Mouse (Mus musculus) brain, embryonic 14.5 days (tissue): Measurements from ENCODE around the gene Cadm4.

ENCODE experiments used
- CTCF ChIP-seq: fragments of 200-500 bp; IDR thresholded peaks from 2 replicates; pipeline ENCODE4 v1.5.1; 2012; ENCODE audit warnings: inconsistent platforms, mild to moderate bottlenecking, moderate library complexity, borderline replicate concordance; ENCODE audit not compliant: insufficient read depth, insufficient read length; ENCODE audit errors: extremely low read depth
- POLR2A ChIP-seq: fragments of 200-500 bp; IDR thresholded peaks from 2 replicates; pipeline ENCODE4 v1.6.1; 2012; ENCODE audit warnings: mild to moderate bottlenecking, inconsistent platforms, borderline replicate concordance; ENCODE audit not compliant: poor library complexity, insufficient read depth, insufficient read length, severe bottlenecking; ENCODE audit errors: extremely low read depth

- TF ChIP-seq POLR2A (no peak), CTCF (peak; percentile 67; the same call in 1 of the 2 replicates)
These were observed 8.9 kb upstream of the Cadm4 start for GRCm38 (mm10) chr7:24472937-24473336.
